Mouse (Mus musculus): ENCODE measurements at regions not wholly inside any gene's neighbourhood (a gene's known extent, or its start where the extent isn't known, plus 50 kb on each side); places are given as distances from the start of the nearest gene placed in this dataset.

- no peaks in the 10 kb centered on the region for H3K9me3 ChIP-seq
- 70% methylated on average over 4 of the region's 4 CpGs for whole genome bisulfite sequencing
- no peak overlapping the region for H3K4me3 ChIP-seq
- no peak overlapping the region for H3K27ac ChIP-seq (replicated peaks)
- no peak overlapping the region for H3K9ac ChIP-seq
- no peaks in the 10 kb centered on the region for H3K4me1 ChIP-seq
- no peaks in the 10 kb centered on the region for H3K36me3 ChIP-seq
- H3K4me2 ChIP-seq, result no peak overlapping the region
- ATAC-seq (ENCODE audit: extremely low read depth, insufficient number of reproducible peaks, low FRiP score, low TSS enrichment), result no peak
- no peaks in the 10 kb centered on the region for H3K27me3 ChIP-seq (replicated peaks)
Observed at GRCm38 (mm10) chr5:69877100-69877499, 285.0 kb upstream of the Gnpda2 start.

- Histone ChIP-seq H3K36me3 (no peaks in the 10 kb centered on the region), H3K4me1 (no peaks in the 10 kb centered on the region), H3K27ac (replicated peaks) (no peak overlapping the region), H3K9ac (no peak overlapping the region), H3K9me3 (no peaks in the 10 kb centered on the region), H3K27me3 (replicated peaks) (no peaks in the 10 kb centered on the region), H3K4me3 (no peak overlapping the region), H3K4me2 (no peak overlapping the region)
- no peak for ATAC-seq (ENCODE audit: extremely low read depth, insufficient number of reproducible peaks, low FRiP score, low TSS enrichment)
- 80% methylated on average over 3 of the region's 3 CpGs for WGBS
Observed at GRCm38 (mm10) chr5:69863027-69863426, 270.9 kb upstream of the Gnpda2 start.

- Histone ChIP-seq H3K4me3 (no peak overlapping the region), H3K4me2 (no peak overlapping the region), H3K27me3 (replicated peaks) (no peaks in the 10 kb centered on the region), H3K27ac (replicated peaks) (no peak overlapping the region), H3K36me3 (no peaks in the 10 kb centered on the region), H3K4me1 (no peaks in the 10 kb centered on the region), H3K9me3 (no peaks in the 10 kb centered on the region), H3K9ac (no peak overlapping the region)
- ATAC-seq (ENCODE audit: extremely low read depth, insufficient number of reproducible peaks, low FRiP score, low TSS enrichment), result no peak
- WGBS, result 65% methylated on average over 1 of the region's 1 CpGs
Observed at GRCm38 (mm10) chr5:69844809-69845208, 252.7 kb upstream of the Gnpda2 start.

GRCm38 (mm10) chr5:69837947-69838710, 246.0 kb upstream of the Gnpda2 start:
- H3K27me3 ChIP-seq (replicated peaks), result no peaks in the 10 kb centered on the region
- no peak overlapping the region for H3K4me2 ChIP-seq
- no peak for ATAC-seq (ENCODE audit: extremely low read depth, insufficient number of reproducible peaks, low FRiP score, low TSS enrichment)
- H3K4me3 ChIP-seq, result no peak overlapping the region
- H3K27ac ChIP-seq (replicated peaks), result no peak overlapping the region
- H3K9ac ChIP-seq, result no peak overlapping the region
- no peaks in the 10 kb centered on the region for H3K9me3 ChIP-seq
- H3K4me1 ChIP-seq, result no peaks in the 10 kb centered on the region
- 73% methylated on average over 7 of the region's 7 CpGs for WGBS
- no peaks in the 10 kb centered on the region for H3K36me3 ChIP-seq

- Histone ChIP-seq H3K4me2 (no peak overlapping the region), H3K27ac (replicated peaks) (no peak overlapping the region)
- 80% methylated on average over 8 of the region's 8 CpGs for WGBS
Observed at GRCm38 (mm10) chr5:69836356-69836755, 244.2 kb upstream of the Gnpda2 start.

GRCm38 (mm10) chr5:69835162-69835561, 243.0 kb upstream of the Gnpda2 start:
- Histone ChIP-seq H3K27ac (replicated peaks) (no peak overlapping the region), H3K9ac (no peak overlapping the region), H3K36me3 (no peaks in the 10 kb centered on the region), H3K27me3 (replicated peaks) (no peaks in the 10 kb centered on the region), H3K4me3 (no peak overlapping the region), H3K9me3 (no peaks in the 10 kb centered on the region), H3K4me1 (no peaks in the 10 kb centered on the region), H3K4me2 (no peak overlapping the region)
- ATAC-seq (ENCODE audit: extremely low read depth, insufficient number of reproducible peaks, low FRiP score, low TSS enrichment), result no peak
- 75% methylated on average over 8 of the region's 8 CpGs for WGBS

More at GRCm38 (mm10) chr5:69836356-69836755, 244.2 kb upstream of the Gnpda2 start:
- H3K27me3 ChIP-seq (replicated peaks), result no peaks in the 10 kb centered on the region
- H3K36me3 ChIP-seq, result no peaks in the 10 kb centered on the region
- no peak for ATAC-seq (ENCODE audit: extremely low read depth, insufficient number of reproducible peaks, low FRiP score, low TSS enrichment)
- H3K4me3 ChIP-seq, result no peak overlapping the region
- H3K9ac ChIP-seq, result no peak overlapping the region
- H3K9me3 ChIP-seq, result no peaks in the 10 kb centered on the region
- H3K4me1 ChIP-seq, result no peaks in the 10 kb centered on the region

GRCm38 (mm10) chr5:69817778-69818177, 225.6 kb upstream of the Gnpda2 start:
- Histone ChIP-seq H3K36me3 (no peaks in the 10 kb centered on the region), H3K9ac (no peak overlapping the region), H3K27ac (replicated peaks) (no peak overlapping the region), H3K9me3 (no peaks in the 10 kb centered on the region), H3K4me1 (no peaks in the 10 kb centered on the region), H3K27me3 (replicated peaks) (no peaks in the 10 kb centered on the region), H3K4me3 (no peak overlapping the region), H3K4me2 (no peak overlapping the region)
- no peak for ATAC-seq (ENCODE audit: extremely low read depth, insufficient number of reproducible peaks, low FRiP score, low TSS enrichment)
- 65% methylated on average over 4 of the region's 4 CpGs for WGBS

GRCm38 (mm10) chr5:69817035-69817434, 224.9 kb upstream of the Gnpda2 start:
- Histone ChIP-seq H3K9me3 (no peaks in the 10 kb centered on the region), H3K4me1 (no peaks in the 10 kb centered on the region), H3K36me3 (no peaks in the 10 kb centered on the region), H3K4me3 (no peak overlapping the region), H3K27me3 (replicated peaks) (no peaks in the 10 kb centered on the region), H3K9ac (no peak overlapping the region), H3K4me2 (no peak overlapping the region), H3K27ac (replicated peaks) (no peak overlapping the region)
- ATAC-seq (ENCODE audit: extremely low read depth, insufficient number of reproducible peaks, low FRiP score, low TSS enrichment), result no peak
- WGBS, result 74% methylated on average over 5 of the region's 5 CpGs

GRCm38 (mm10) chr5:69815356-69815755, 223.2 kb upstream of the Gnpda2 start:
- Histone ChIP-seq H3K4me1 (no peaks in the 10 kb centered on the region), H3K36me3 (no peaks in the 10 kb centered on the region), H3K9me3 (no peaks in the 10 kb centered on the region), H3K4me3 (no peak overlapping the region), H3K27me3 (replicated peaks) (no peaks in the 10 kb centered on the region), H3K27ac (replicated peaks) (no peak overlapping the region), H3K9ac (no peak overlapping the region), H3K4me2 (no peak overlapping the region)
- WGBS, result 40% methylated on average over 1 of the region's 1 CpGs
- ATAC-seq (ENCODE audit: extremely low read depth, insufficient number of reproducible peaks, low FRiP score, low TSS enrichment), result no peak

GRCm38 (mm10) chr5:69802612-69803011, 210.5 kb upstream of the Gnpda2 start:
- Histone ChIP-seq H3K27me3 (replicated peaks) (no peaks in the 10 kb centered on the region), H3K4me1 (peaks cover 4% of the 10 kb centered on the region; the same call in 1 of the 2 replicates), H3K4me2 (no peak overlapping the region), H3K27ac (replicated peaks) (no peak overlapping the region), H3K9ac (no peak overlapping the region), H3K36me3 (no peaks in the 10 kb centered on the region), H3K4me3 (no peak overlapping the region), H3K9me3 (no peaks in the 10 kb centered on the region)
- WGBS, result 83% methylated on average over 4 of the region's 4 CpGs
- no peak for ATAC-seq (ENCODE audit: extremely low read depth, insufficient number of reproducible peaks, low FRiP score, low TSS enrichment)

- H3K4me3 ChIP-seq, result no peak overlapping the region
- H3K9me3 ChIP-seq, result no peaks in the 10 kb centered on the region
- H3K9ac ChIP-seq, result no peak overlapping the region
- no peaks in the 10 kb centered on the region for H3K27me3 ChIP-seq (replicated peaks)
- peaks cover 4% of the 10 kb centered on the region; the same call in 1 of the 2 replicates for H3K4me1 ChIP-seq
- WGBS, result 39% methylated on average over 3 of the region's 3 CpGs
- no peak overlapping the region for H3K27ac ChIP-seq (replicated peaks)
- H3K36me3 ChIP-seq, result no peaks in the 10 kb centered on the region
- no peak overlapping the region for H3K4me2 ChIP-seq
- no peak for ATAC-seq (ENCODE audit: extremely low read depth, insufficient number of reproducible peaks, low FRiP score, low TSS enrichment)
Observed at GRCm38 (mm10) chr5:69802101-69802500, 210.0 kb upstream of the Gnpda2 start.

- no peak for ATAC-seq (ENCODE audit: extremely low read depth, insufficient number of reproducible peaks, low FRiP score, low TSS enrichment)
- Histone ChIP-seq H3K4me1 (peaks cover 8% of the 10 kb centered on the region; the same call in 1 of the 2 replicates), H3K9ac (no peak overlapping the region), H3K27me3 (replicated peaks) (no peaks in the 10 kb centered on the region), H3K4me2 (no peak overlapping the region), H3K36me3 (no peaks in the 10 kb centered on the region), H3K4me3 (no peak overlapping the region), H3K9me3 (no peaks in the 10 kb centered on the region), H3K27ac (replicated peaks) (no peak overlapping the region)
- WGBS, result 28% methylated on average over 3 of the region's 3 CpGs
Observed at GRCm38 (mm10) chr5:69795316-69795715, 203.2 kb upstream of the Gnpda2 start.

Data from heart, embryonic 13.5 days (tissue).